Mouse (Mus musculus) liver, adult 2 months (tissue): ENCODE data around the gene Wasl.

Experiments
- CTCF ChIP-seq: fragments of 200-500 bp; IDR thresholded peaks from 2 replicates; pipeline ENCODE4 v1.5.1; 2011; ENCODE audit warnings: low read depth, low read length, control low read depth
- POLR2A ChIP-seq: fragments of 200-500 bp; IDR thresholded peaks from 2 replicates; pipeline ENCODE4 v1.6.1; 2011; ENCODE audit warnings: low read length, control low read depth; ENCODE audit not compliant: insufficient read depth; ENCODE audit errors: extremely low read depth

- TF ChIP-seq CTCF = no peak
- no peak for TF ChIP-seq POLR2A
Observed at GRCm38 (mm10) chr6:24619285-24620045, 45.3 kb downstream of the Wasl start.
